ENCODE assay signal across 9 mouse cellular contexts in genomic region chr1:92137136-92137848, GRCm38 (mm10). TPM values are rescaled to one million over a fixed set of nuclear protein-coding genes. Genes with fewer than 3 reads are reported as not detected.
DNase-seq lines count a peak whose midpoint lies in the region; ATAC-seq lines count a peak whose summit lies in the region.
"Had no signal": no experiment of that assay in that cellular context is flagged by ENCODE, and none has a peak within 500 bp of the region (broad histone marks: within the 10 kb centered on the region; RNA-seq: fewer than 3 reads in every experiment).

No protein-coding gene starts in this region.

- H3K27ac ChIP-seq in neural tube, embryonic 15.5 days (replicated peaks), result peak overlapping the region; percentile 4; the same call in 1 of the 2 replicates
- H3K27ac ChIP-seq in heart, embryonic 12.5 days (ENCODE audit: poor library complexity, severe bottlenecking), result peak overlapping the region; percentile 31; the same call in 1 of the 2 replicates
- no peak overlapping the region for H3K27ac ChIP-seq in intestine, embryonic 15.5 days
- H3K27ac ChIP-seq: midbrain, embryonic 12.5 days had no signal

- no peak overlapping the region for H3K4me2 ChIP-seq in neural tube, embryonic 15.5 days
- H3K4me2 ChIP-seq in heart, embryonic 12.5 days, result no peak overlapping the region
- no peak overlapping the region for H3K4me2 ChIP-seq in intestine, embryonic 15.5 days (replicated peaks)
- H3K4me2 ChIP-seq: midbrain, embryonic 12.5 days had no signal

- peaks cover 38% of the 10 kb centered on the region for H3K4me1 ChIP-seq in neural tube, embryonic 15.5 days
- peaks cover 41% of the 10 kb centered on the region for H3K4me1 ChIP-seq in heart, embryonic 12.5 days (replicated peaks)
- no peaks in the 10 kb centered on the region for H3K4me1 ChIP-seq in intestine, embryonic 15.5 days (replicated peaks)

- no peaks in the 10 kb centered on the region for H3K9me3 ChIP-seq in neural tube, embryonic 15.5 days (replicated peaks)
- no peaks in the 10 kb centered on the region for H3K9me3 ChIP-seq in heart, embryonic 12.5 days (replicated peaks)
- H3K9me3 ChIP-seq in intestine, embryonic 15.5 days, result no peaks in the 10 kb centered on the region
- H3K9me3 ChIP-seq: midbrain, embryonic 12.5 days had no signal

- no peak for DNase-seq in neural tube, embryonic 10.5 days (ENCODE audit: extremely low spot score, low spot score)
- peak; percentile 50 for DNase-seq in cerebellum, adult 8-10 months
- DNase-seq in kidney, postnatal 25 days, result peak; percentile 87 to 90
- DNase-seq in T-cell, adult 2 months (ENCODE audit: low spot score), result no peak
- no peak for DNase-seq in urinary bladder, adult 2 months (ENCODE audit: low spot score)

- 0 out of 2 replicates have a peak, but pooled peaks cover 2% of the 10 kb centered on the region for H3K36me3 ChIP-seq in neural tube, embryonic 15.5 days
- no peaks in the 10 kb centered on the region for H3K36me3 ChIP-seq in heart, embryonic 12.5 days
- no peaks in the 10 kb centered on the region for H3K36me3 ChIP-seq in intestine, embryonic 15.5 days
- H3K36me3 ChIP-seq: midbrain, embryonic 12.5 days had no signal

- no peak for ATAC-seq in neural tube, embryonic 15.5 days (ENCODE audit: low FRiP score)
- peak; percentile 90 for ATAC-seq in heart, embryonic 12.5 days (ENCODE audit: insufficient number of reproducible peaks, low FRiP score)
- no peak for ATAC-seq in intestine, embryonic 15.5 days

- 81% methylated on average over 2 of the region's 2 CpGs for WGBS in neural tube, embryonic 15.5 days
- WGBS in heart, embryonic 12.5 days, result 59% methylated on average over 2 of the region's 2 CpGs
- WGBS in intestine, embryonic 15.5 days, result 75% methylated on average over 2 of the region's 2 CpGs

- no peaks in the 10 kb centered on the region for H3K27me3 ChIP-seq in neural tube, embryonic 15.5 days (replicated peaks)
- H3K27me3 ChIP-seq in heart, embryonic 12.5 days (replicated peaks), result no peaks in the 10 kb centered on the region
- no peaks in the 10 kb centered on the region for H3K27me3 ChIP-seq in intestine, embryonic 15.5 days (replicated peaks)
- H3K27me3 ChIP-seq: midbrain, embryonic 12.5 days had no signal

- no peak overlapping the region for H3K9ac ChIP-seq in neural tube, embryonic 15.5 days (replicated peaks)
- no peak overlapping the region for H3K9ac ChIP-seq in heart, embryonic 12.5 days
- no peak overlapping the region for H3K9ac ChIP-seq in intestine, embryonic 15.5 days
- H3K9ac ChIP-seq: midbrain, embryonic 12.5 days had no signal

- H3K4me3 ChIP-seq in neural tube, embryonic 15.5 days (replicated peaks), result no peak overlapping the region
- no peak overlapping the region for H3K4me3 ChIP-seq in heart, embryonic 12.5 days
- no peak overlapping the region for H3K4me3 ChIP-seq in intestine, embryonic 15.5 days (replicated peaks)
- H3K4me3 ChIP-seq: midbrain, embryonic 12.5 days had no signal

RNA-seq across cellular contexts. Expression of gene Hdac4, which starts 58.2 kb away (rescaled TPM):
- polyA plus RNA-seq in neural tube, embryonic 15.5 days (2015; fragmentation: Nextera tagmentation; extraction: Ambion mirVana), result 31.2 and 37.7 TPM in 2 replicates
- 10.1 and 10.8 TPM in 2 replicates for polyA plus RNA-seq in heart, embryonic 12.5 days (2016; fragmentation: Nextera tagmentation; extraction: Ambion mirVana)
- 12.0 and 12.5 TPM in 2 replicates for polyA plus RNA-seq in intestine, embryonic 15.5 days (2015; fragmentation: Nextera tagmentation; extraction: Ambion mirVana)
- polyA plus RNA-seq in urinary bladder, adult 2 months (2012; rRNA removed), result 15.4 and 17.5 TPM in 2 replicates

Comparison
In these comparisons a context has a peak if more than half of its experiments do, and no peak if none do; other contexts are left out.
1. DNase-seq: peak in cerebellum, adult 8-10 months (single experiment) and kidney, postnatal 25 days (2 of 2); none in neural tube, embryonic 10.5 days (single experiment), T-cell, adult 2 months (single experiment) and urinary bladder, adult 2 months (single experiment).